Mouse (Mus musculus) stomach, postnatal 0 days (tissue): ENCODE data around the gene Acot5.
A peak's percentile ranks its signal among the peaks of the same experiment; 100 is the strongest.

Source experiments
- CTCF ChIP-seq: IDR thresholded peaks from 2 replicates; pipeline ENCODE4 v1.5.1; 2016; ENCODE audit warnings: antibody characterized with exemption, low read depth, mild to moderate bottlenecking, moderate library complexity
- EP300 ChIP-seq: optimal IDR thresholded peaks from 2 replicates; pipeline ENCODE3; 2016; ENCODE audit warnings: antibody characterized with exemption

DNA sequence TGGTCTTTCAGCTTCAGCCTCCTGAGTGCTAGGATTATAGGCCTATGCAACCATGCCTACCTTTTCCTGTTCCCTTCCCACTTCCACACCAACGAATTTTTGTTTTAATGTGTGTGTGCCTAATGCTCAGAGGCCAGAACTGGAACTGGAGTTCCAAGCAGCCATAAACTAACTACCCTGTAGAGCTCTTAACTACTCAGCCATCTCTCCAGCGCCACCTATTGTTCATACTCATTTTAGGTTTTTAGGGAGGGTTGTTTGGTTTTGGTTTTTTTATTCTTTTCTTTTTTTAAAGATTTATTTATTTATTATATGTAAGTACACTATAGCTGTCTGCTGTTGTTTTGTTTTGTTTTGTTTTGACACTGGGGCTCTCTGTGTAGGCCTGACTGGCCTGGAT, 8.2 kb upstream of the Acot5 start:
- TF ChIP-seq CTCF (peak; percentile 70), EP300 (no peak)
